Mouse (Mus musculus) hematopoietic stem cell, adult 5-6 weeks (primary cell): Measurements from ENCODE around the gene Pgm5. TPM values are rescaled to one million over a fixed set of nuclear protein-coding genes. Genes with fewer than 3 reads are reported as not detected.
"Not testable (repeated sequence)": the region's sequence is repeated elsewhere in the genome, so short reads cannot be mapped to it uniquely, and the experiment has no call there.

Experiments
- ATAC-seq, 2 experiments: fragments of 125-278 bp in 1 of 2; replicated peaks in 1 of 2; 2 replicates each; pipeline ENCODE4 v1.8.0; 2016 to 2017; ENCODE audit warnings: inconsistent platforms in 2 of 2, mild to moderate bottlenecking in 2 of 2, moderate number of reproducible peaks in 2 of 2, low read depth in 1 of 2, moderate TSS enrichment in 1 of 2; ENCODE audit not compliant: low FRiP score in 2 of 2, poor library complexity in 2 of 2, severe bottlenecking in 2 of 2, insufficient read depth in 1 of 2, low TSS enrichment in 1 of 2
- total RNA-seq: library from RNA; stranded (forward); fragments of 172-1452, 232-1000 nt; gene quantifications from 2 replicates; pipeline ENCODE4 v1.2.3, GENCODE M21; 2017

The Pgm5 gene
- total RNA-seq, 1 experiment from 2014 or later = not detected

- no peak for ATAC-seq
Measured at GRCm38 (mm10) chr19:24738786-24739185, 122.9 kb downstream of the Pgm5 start.

- no peak for ATAC-seq
Measured at GRCm38 (mm10) chr19:24738026-24738425, 123.6 kb downstream of the Pgm5 start.

GRCm38 (mm10) chr19:24735484-24736128 lies 126.0 kb downstream of the Pgm5 start:
- no peak for ATAC-seq

GRCm38 (mm10) chr19:24730661-24731060 lies 131.0 kb downstream of the Pgm5 start:
- ATAC-seq = no peak

GRCm38 (mm10) chr19:24724362-24724761 lies 137.3 kb downstream of the Pgm5 start:
- ATAC-seq = no peak

GRCm38 (mm10) chr19:24720448-24720847 lies 141.2 kb downstream of the Pgm5 start:
- no peak for ATAC-seq

GRCm38 (mm10) chr19:24719504-24719903 lies 142.2 kb downstream of the Pgm5 start:
- no peak for ATAC-seq

- no peak for ATAC-seq
Measured at GRCm38 (mm10) chr19:24718021-24718420, 143.6 kb downstream of the Pgm5 start.

- no peak for ATAC-seq
Measured at GRCm38 (mm10) chr19:24716303-24717097, 145.2 kb downstream of the Pgm5 start.

GRCm38 (mm10) chr19:24708032-24708431 lies 153.6 kb downstream of the Pgm5 start:
- ATAC-seq = no peak

- ATAC-seq = no peak
Measured at GRCm38 (mm10) chr19:24707071-24707906, 154.4 kb downstream of the Pgm5 start.

- no peak for ATAC-seq
Measured at GRCm38 (mm10) chr19:24705395-24705794, 156.3 kb downstream of the Pgm5 start.

- no peak for ATAC-seq
Measured at GRCm38 (mm10) chr19:24704326-24704725, 157.3 kb downstream of the Pgm5 start.

GRCm38 (mm10) chr19:24703680-24704079 lies 158.0 kb downstream of the Pgm5 start:
- no peak for ATAC-seq

- not testable (repeated sequence) for ATAC-seq
Measured at GRCm38 (mm10) chr19:24703168-24703567, 158.5 kb downstream of the Pgm5 start.

GRCm38 (mm10) chr19:24701716-24702115 lies 159.9 kb downstream of the Pgm5 start:
- no peak for ATAC-seq

GRCm38 (mm10) chr19:24700664-24701063 lies 161.0 kb downstream of the Pgm5 start:
- no peak for ATAC-seq

GRCm38 (mm10) chr19:24699910-24700309 lies 161.7 kb downstream of the Pgm5 start:
- ATAC-seq = no peak
